Mouse (Mus musculus): Measurements from ENCODE around the gene Zmym4. TPM values are rescaled to one million over a fixed set of nuclear protein-coding genes. Genes with fewer than 3 reads are reported as not detected.

Gene Zmym4
- polyA plus RNA-seq, 1 experiment from 2014 or later: 26.5 TPM

DNA sequence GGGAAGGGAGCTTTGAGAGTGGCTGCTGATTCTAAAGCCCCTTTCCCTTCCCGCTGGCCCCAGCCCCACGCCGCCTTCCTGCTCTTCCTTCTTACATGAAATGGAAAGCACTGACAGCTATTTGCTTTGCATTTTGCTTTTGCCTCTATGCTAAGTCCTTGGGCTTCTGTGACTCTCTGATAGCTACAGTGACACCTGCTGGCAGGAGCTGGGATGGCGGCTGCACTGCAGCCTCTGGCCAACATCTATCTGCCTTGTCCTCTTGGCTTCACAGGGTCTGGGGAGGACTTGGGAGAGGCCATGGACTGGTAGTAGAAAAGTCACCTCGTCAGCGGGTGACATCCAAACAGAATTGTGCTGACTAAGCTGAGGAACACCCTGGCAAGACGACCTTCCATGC, 128.1 kb downstream of the Zmym4 start:
- 18% methylated on average over 7 of the region's 7 CpGs for WGBS
- Histone ChIP-seq H3K27me3 (ENCODE audit: control insufficient read depth, insufficient read depth, low read length) (no peaks in the 10 kb centered on the region), H3K4me1 (ENCODE audit: control insufficient read depth, insufficient read depth, low read length) (no peaks in the 10 kb centered on the region), H3K9me3 (replicated peaks; ENCODE audit: control insufficient read depth, low read length) (no peaks in the 10 kb centered on the region), H3K4me3 (ENCODE audit: low read depth, low read length) (no peak overlapping the region), H3K9ac (replicated peaks; ENCODE audit: low read length) (no peak overlapping the region), H3K4me2 (ENCODE audit: low read depth, low read length) (no peak overlapping the region), H3K36me3 (replicated peaks; ENCODE audit: control insufficient read depth, insufficient read depth, low read depth, low read length) (no peaks in the 10 kb centered on the region; the same call in 1 of the 2 replicates), H3K27ac (replicated peaks; ENCODE audit: low read depth, low read length) (no peak overlapping the region)
- no peak for ATAC-seq (replicated peaks; ENCODE audit: insufficient number of reproducible peaks, low FRiP score, low TSS enrichment, low read depth)
- DNase-seq (ENCODE audit: low spot score): peak; percentile 85

DNA sequence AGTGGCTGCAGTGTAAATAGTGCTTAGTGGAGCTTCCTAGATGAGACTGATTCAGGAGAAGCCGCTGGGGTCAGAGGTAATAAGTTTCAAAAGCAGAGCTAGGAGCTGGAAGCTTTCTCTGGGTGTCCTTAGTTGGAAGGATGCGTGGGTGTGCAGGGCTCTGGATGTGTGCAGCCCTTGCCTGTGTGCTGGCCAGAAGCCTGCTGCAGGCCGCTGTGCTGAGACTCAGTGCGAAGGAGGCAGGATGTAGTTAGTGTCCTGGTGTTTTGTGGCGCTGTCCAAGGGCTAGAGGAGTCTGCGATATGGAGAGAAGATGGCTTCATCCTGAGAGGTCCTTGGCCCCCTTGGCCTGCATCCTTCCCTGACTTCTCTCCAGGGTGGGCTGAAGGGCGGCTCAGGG, 129.1 kb downstream of the Zmym4 start:
- H3K36me3 ChIP-seq (replicated peaks; ENCODE audit: control insufficient read depth, insufficient read depth, low read depth, low read length): no peaks in the 10 kb centered on the region
- 0 out of 2 replicates have a peak overlapping the region, but pooled peaks have one; percentile 6 for H3K9ac ChIP-seq (replicated peaks; ENCODE audit: low read length)
- no peaks in the 10 kb centered on the region for H3K9me3 ChIP-seq (replicated peaks; ENCODE audit: control insufficient read depth, low read length)
- no peaks in the 10 kb centered on the region for H3K27me3 ChIP-seq (ENCODE audit: control insufficient read depth, insufficient read depth, low read length)
- ATAC-seq (replicated peaks; ENCODE audit: insufficient number of reproducible peaks, low FRiP score, low TSS enrichment, low read depth) (no peak), DNase-seq (ENCODE audit: low spot score) (no peak)
- WGBS: 76% methylated on average over 7 of the region's 7 CpGs
- H3K4me2 ChIP-seq (ENCODE audit: low read depth, low read length): no peak overlapping the region
- H3K4me3 ChIP-seq (ENCODE audit: low read depth, low read length): no peak overlapping the region
- no peak overlapping the region for H3K27ac ChIP-seq (replicated peaks; ENCODE audit: low read depth, low read length)
- no peaks in the 10 kb centered on the region for H3K4me1 ChIP-seq (ENCODE audit: control insufficient read depth, insufficient read depth, low read length)

GRCm38 (mm10) chr4:126831122-126831521, 136.8 kb downstream of the Zmym4 start:
- Histone ChIP-seq H3K4me1 (ENCODE audit: control insufficient read depth, insufficient read depth, low read length) (no peaks in the 10 kb centered on the region), H3K36me3 (replicated peaks; ENCODE audit: control insufficient read depth, insufficient read depth, low read depth, low read length) (no peaks in the 10 kb centered on the region; the same call in 1 of the 2 replicates), H3K9me3 (replicated peaks; ENCODE audit: control insufficient read depth, low read length) (no peaks in the 10 kb centered on the region), H3K4me2 (ENCODE audit: low read depth, low read length) (no peak overlapping the region), H3K27me3 (ENCODE audit: control insufficient read depth, insufficient read depth, low read length) (no peaks in the 10 kb centered on the region), H3K9ac (replicated peaks; ENCODE audit: low read length) (no peak overlapping the region), H3K4me3 (ENCODE audit: low read depth, low read length) (no peak overlapping the region), H3K27ac (replicated peaks; ENCODE audit: low read depth, low read length) (no peak overlapping the region)
- DNase-seq (ENCODE audit: low spot score) (no peak), ATAC-seq (replicated peaks; ENCODE audit: insufficient number of reproducible peaks, low FRiP score, low TSS enrichment, low read depth) (no peak)
- 97% methylated on average over 5 of the region's 5 CpGs for WGBS

GRCm38 (mm10) chr4:126823917-126824316, 144.0 kb downstream of the Zmym4 start:
- Histone ChIP-seq H3K9me3 (replicated peaks; ENCODE audit: control insufficient read depth, low read length) (no peaks in the 10 kb centered on the region), H3K4me3 (ENCODE audit: low read depth, low read length) (no peak overlapping the region), H3K4me1 (ENCODE audit: control insufficient read depth, insufficient read depth, low read length) (no peaks in the 10 kb centered on the region), H3K27ac (replicated peaks; ENCODE audit: low read depth, low read length) (no peak overlapping the region), H3K4me2 (ENCODE audit: low read depth, low read length) (no peak overlapping the region), H3K36me3 (replicated peaks; ENCODE audit: control insufficient read depth, insufficient read depth, low read depth, low read length) (no peaks in the 10 kb centered on the region; the same call in 1 of the 2 replicates), H3K9ac (replicated peaks; ENCODE audit: low read length) (no peak overlapping the region), H3K27me3 (ENCODE audit: control insufficient read depth, insufficient read depth, low read length) (no peaks in the 10 kb centered on the region)
- 92% methylated on average over 5 of the region's 5 CpGs for WGBS
- ATAC-seq (replicated peaks; ENCODE audit: insufficient number of reproducible peaks, low FRiP score, low TSS enrichment, low read depth) (no peak), DNase-seq (ENCODE audit: low spot score) (no peak)

GRCm38 (mm10) chr4:126822891-126823882, 144.7 kb downstream of the Zmym4 start:
- Histone ChIP-seq H3K36me3 (replicated peaks; ENCODE audit: control insufficient read depth, insufficient read depth, low read depth, low read length) (no peaks in the 10 kb centered on the region; the same call in 1 of the 2 replicates), H3K9ac (replicated peaks; ENCODE audit: low read length) (no peak overlapping the region), H3K4me3 (ENCODE audit: low read depth, low read length) (no peak overlapping the region), H3K4me1 (ENCODE audit: control insufficient read depth, insufficient read depth, low read length) (no peaks in the 10 kb centered on the region), H3K27ac (replicated peaks; ENCODE audit: low read depth, low read length) (no peak overlapping the region), H3K27me3 (ENCODE audit: control insufficient read depth, insufficient read depth, low read length) (no peaks in the 10 kb centered on the region), H3K4me2 (ENCODE audit: low read depth, low read length) (no peak overlapping the region), H3K9me3 (replicated peaks; ENCODE audit: control insufficient read depth, low read length) (no peaks in the 10 kb centered on the region)
- DNase-seq (ENCODE audit: low spot score): no peak
- ATAC-seq (replicated peaks; ENCODE audit: insufficient number of reproducible peaks, low FRiP score, low TSS enrichment, low read depth): no peak
- WGBS: 68% methylated on average over 9 of the region's 9 CpGs

DNA sequence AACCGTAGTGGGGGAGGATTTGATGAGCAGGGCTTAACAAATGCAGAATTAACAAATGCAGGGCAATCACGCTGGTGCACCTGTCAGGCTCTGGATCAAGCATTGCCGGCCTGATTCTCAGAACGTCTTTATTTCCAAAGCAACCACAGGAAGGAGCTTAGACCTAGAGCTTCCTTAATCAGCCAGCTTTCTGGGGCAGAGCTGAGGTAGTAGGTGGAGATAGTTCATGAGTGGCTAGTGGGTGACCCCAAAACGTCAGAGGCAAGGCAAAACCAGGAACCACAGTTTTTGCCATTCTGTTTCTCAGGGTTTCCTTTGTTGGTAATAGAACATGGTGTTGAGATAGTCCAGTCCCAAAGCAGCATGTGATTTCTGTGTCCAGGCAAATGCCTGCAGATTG, 153.1 kb downstream of the Zmym4 start:
- Histone ChIP-seq H3K27ac (replicated peaks; ENCODE audit: low read depth, low read length) (no peak overlapping the region), H3K4me1 (ENCODE audit: control insufficient read depth, insufficient read depth, low read length) (no peaks in the 10 kb centered on the region), H3K4me3 (ENCODE audit: low read depth, low read length) (no peak overlapping the region), H3K9me3 (replicated peaks; ENCODE audit: control insufficient read depth, low read length) (no peaks in the 10 kb centered on the region), H3K27me3 (ENCODE audit: control insufficient read depth, insufficient read depth, low read length) (no peaks in the 10 kb centered on the region), H3K9ac (replicated peaks; ENCODE audit: low read length) (no peak overlapping the region), H3K4me2 (ENCODE audit: low read depth, low read length) (no peak overlapping the region), H3K36me3 (replicated peaks; ENCODE audit: control insufficient read depth, insufficient read depth, low read depth, low read length) (no peaks in the 10 kb centered on the region; the same call in 1 of the 2 replicates)
- DNase-seq (ENCODE audit: low spot score) (no peak), ATAC-seq (replicated peaks; ENCODE audit: insufficient number of reproducible peaks, low FRiP score, low TSS enrichment, low read depth) (no peak)
- WGBS: 75% methylated on average over 5 of the region's 5 CpGs

DNA sequence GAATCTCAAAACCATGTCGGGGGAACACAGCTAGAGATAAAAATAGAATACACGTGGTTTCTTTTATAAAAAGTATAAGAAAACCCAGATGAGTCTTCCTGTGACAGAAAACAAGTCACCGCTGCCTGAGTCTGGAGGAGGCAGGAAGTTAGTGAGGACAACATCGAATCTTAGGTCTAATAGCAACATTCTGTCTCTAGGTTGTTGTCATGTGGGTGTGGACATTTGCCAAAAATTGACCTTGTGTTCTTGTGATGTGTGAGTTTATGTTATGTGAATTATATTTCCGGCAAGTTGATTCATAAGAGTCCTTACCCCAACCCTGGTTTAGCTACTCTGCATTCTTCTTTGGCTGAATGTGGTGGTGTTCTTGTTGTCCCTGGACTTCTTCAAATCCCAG, 154.7 kb downstream of the Zmym4 start:
- Histone ChIP-seq H3K4me1 (ENCODE audit: control insufficient read depth, insufficient read depth, low read length) (no peaks in the 10 kb centered on the region), H3K9ac (replicated peaks; ENCODE audit: low read length) (no peak overlapping the region), H3K27ac (replicated peaks; ENCODE audit: low read depth, low read length) (no peak overlapping the region), H3K4me3 (ENCODE audit: low read depth, low read length) (no peak overlapping the region), H3K9me3 (replicated peaks; ENCODE audit: control insufficient read depth, low read length) (no peaks in the 10 kb centered on the region), H3K36me3 (replicated peaks; ENCODE audit: control insufficient read depth, insufficient read depth, low read depth, low read length) (no peaks in the 10 kb centered on the region; the same call in 1 of the 2 replicates), H3K4me2 (ENCODE audit: low read depth, low read length) (no peak overlapping the region), H3K27me3 (ENCODE audit: control insufficient read depth, insufficient read depth, low read length) (no peaks in the 10 kb centered on the region)
- no peak for DNase-seq (ENCODE audit: low spot score)
- 85% methylated on average over 5 of the region's 5 CpGs for WGBS
- no peak for ATAC-seq (replicated peaks; ENCODE audit: insufficient number of reproducible peaks, low FRiP score, low TSS enrichment, low read depth)
